Mouse (Mus musculus) cerebellum, postnatal 4 days (tissue): ENCODE measurements around the gene Tldc2.
A peak's percentile ranks its signal among the peaks of the same experiment; 100 is the strongest.

ENCODE experiments used
- DNase-seq, 2 experiments: peaks; one replicate each; pipeline ENCODE4 v3.0.0; 2022; ENCODE audit warnings: low spot score in 2 of 2, mixed read lengths in 1 of 2

The Tldc2 gene

DNA sequence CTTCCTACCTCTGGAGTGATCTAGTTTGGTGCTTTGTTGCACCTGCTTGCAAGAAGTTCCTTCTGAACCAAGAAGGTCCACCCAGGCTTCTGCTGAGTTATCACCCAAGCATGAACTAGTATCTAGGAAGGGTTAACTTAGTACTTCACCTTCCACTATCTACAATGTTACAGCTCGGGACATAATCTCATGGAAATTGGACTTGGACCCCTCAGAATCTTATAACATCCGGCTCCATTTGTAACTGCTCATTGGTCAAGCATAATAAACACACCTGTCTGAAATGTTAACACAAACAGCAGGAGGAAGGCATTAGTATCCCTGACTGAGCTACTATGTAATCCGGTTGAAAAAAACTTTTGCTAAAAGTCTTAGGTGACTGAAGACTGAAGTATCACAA lies 40.5 kb downstream of the Tldc2 start:
- DNase-seq: no peak

GRCm38 (mm10) chr2:157128072-157128471 lies 41.2 kb downstream of the Tldc2 start:
- DNase-seq: no peak

- DNase-seq: no peak
These were observed 42.2 kb downstream of the Tldc2 start for GRCm38 (mm10) chr2:157129096-157129495.

DNA sequence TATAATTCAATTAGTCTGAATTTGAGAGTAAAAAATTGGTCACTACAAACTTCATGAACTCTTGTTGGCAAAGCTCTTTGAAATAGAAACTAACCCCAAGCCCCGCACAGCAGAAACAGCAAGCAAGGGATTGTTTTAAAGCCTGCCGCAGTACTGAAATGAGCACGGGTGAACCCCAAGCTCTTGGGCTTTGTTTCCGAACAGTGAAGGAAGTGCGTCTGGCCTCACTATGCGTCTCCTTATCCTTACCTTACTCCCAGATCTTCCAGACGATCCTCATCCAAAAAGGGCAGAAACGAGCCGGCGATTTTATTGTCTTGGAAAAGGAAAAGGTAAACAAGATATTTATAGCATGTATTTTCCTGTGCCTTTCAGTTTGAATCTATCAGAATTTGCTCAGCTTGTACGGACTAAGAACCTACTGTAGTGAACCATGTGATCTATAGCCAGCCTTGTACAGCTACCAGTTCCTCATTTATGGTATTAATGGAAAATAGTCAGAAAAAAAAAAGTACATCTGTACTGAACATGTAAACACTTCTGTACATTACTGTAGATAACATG lies 42.8 kb downstream of the Tldc2 start:
- no peak for DNase-seq

GRCm38 (mm10) chr2:157130813-157131514 lies 44.1 kb downstream of the Tldc2 start:
- DNase-seq: no peak

- no peak for DNase-seq
These were observed 45.2 kb downstream of the Tldc2 start for GRCm38 (mm10) chr2:157132086-157132485.

DNA sequence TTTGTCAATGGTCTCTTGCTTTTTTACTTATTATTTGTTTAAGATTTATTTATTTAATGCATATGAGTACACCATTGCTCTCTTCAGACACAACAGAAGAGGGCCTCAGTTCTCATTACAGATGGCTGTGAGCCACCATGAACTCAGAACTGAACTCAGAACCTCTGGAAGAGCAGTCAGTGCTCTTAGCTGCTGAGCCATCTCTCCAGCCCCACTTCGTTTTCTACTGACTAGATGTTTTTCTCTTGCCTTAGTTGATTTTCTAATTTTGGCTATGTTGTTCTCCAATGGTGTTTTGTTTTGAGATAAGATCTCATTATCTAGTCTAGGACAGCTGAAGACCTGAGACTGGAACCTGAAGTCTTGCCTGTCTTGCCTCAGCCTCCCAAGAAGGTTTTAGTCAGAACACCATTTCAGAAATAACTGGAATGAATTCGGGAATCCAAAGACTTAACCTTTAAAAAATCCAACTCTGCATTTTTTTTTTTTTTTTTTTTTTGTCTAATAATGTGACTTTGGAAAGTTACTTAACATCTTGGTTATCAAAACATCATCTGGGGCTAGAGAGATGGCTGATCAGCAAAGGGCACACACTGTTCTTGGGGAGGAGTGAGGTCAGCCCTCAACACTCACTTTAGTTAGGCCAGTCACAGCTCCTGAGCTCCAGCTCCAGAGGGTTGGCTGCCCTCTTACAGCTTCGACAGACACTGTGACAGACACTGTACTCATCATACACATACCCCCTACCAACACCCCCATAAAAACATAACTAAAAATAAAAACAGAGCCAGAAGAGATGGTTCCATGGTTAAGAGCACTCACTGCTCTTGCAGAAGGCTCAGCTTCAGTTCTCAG lies 46.1 kb downstream of the Tldc2 start:
- no peak for DNase-seq

DNA sequence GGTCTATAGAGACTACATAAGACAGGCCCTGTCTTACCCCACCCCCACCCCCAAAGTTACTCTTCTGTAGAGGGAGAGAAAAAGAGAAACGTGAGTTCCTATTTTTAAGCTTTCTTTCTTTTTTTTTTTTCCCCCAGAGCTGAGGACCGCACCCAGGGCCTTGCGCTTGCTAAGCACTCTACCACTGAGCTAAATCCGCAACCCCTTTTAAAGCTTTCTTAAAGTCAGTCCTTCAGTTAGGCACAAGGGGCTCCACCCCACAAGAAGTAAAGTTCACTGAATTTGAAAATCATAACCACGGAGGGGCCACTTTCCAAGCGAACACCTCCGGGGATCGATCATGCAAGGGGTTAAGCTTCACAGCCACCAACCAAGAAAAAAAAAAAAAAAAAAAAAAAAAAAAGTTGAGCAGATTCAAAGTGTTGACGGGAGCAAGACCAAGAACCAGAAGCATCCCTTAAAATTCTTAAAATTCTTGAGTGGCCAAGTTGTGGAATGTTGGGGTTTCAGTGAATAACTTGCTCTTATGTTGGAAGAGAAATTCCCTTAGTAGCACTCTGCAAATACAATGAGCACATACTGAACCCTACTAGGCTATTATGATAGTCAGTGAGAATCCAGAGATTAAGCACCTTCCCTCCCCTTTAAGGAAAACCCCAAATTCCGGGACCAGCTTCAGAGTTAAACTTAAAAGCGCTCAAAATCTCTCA lies 47.1 kb downstream of the Tldc2 start:
- no peak for DNase-seq

- DNase-seq: peak in 1 of 2 experiments; percentile 14
These were observed 47.6 kb downstream of the Tldc2 start for GRCm38 (mm10) chr2:157134479-157134931.

DNA sequence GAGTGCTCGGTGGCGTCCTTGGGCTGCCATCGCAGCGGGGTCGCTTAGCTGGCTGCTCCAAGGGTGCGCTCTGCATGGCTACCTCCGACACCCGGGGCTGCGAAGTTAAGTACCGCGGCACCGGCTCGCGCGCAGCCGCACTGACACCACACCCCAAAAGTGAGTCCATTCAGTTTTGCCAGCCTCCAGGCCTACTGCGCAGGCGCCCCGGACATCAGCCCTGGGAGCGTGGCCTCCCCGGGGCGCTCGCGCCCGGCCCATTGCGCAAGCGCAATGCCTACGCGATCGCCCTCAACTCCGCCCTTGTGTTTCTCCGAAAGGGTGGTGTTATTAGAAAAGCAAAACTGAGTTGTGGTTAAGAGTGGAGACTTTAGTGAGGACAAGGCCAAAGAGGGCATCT lies 48.2 kb downstream of the Tldc2 start, which contains the start of gene Samhd1:
Samhd1 (minus strand) TSS at position 252 of the 400 bp plus-strand sequence.
- DNase-seq: peak; percentile 84

DNA sequence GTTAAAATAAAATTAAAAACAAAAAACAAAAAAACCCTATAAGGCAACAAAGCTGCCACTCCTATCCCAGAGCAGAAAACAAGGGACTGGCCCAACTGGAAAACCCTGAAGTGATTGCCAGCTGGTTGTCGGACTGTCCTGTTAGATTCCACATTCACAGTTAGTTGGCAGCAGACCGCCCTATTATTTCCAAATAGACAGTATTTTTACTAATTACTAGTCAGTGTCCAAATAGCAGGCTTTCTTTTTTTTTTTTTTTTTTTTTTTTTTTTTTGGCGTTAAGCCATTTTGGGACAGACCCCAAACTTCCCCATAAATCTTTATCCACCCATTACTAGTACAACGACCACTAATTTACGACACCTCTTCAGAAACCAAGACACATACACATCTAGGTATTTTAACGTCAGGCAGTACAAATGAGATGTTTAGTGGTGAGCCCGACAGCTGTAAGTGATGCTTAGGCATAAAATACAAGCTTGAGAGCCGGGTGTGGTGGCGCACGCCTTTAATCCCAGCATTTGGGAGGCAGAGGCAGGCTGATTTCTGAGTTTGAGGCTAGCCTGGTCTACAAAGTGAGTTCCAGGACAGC lies 48.8 kb downstream of the Tldc2 start:
- no peak for DNase-seq

- no peak for DNase-seq
These were observed 49.3 kb downstream of the Tldc2 start for GRCm38 (mm10) chr2:157136176-157136575.

- DNase-seq: no peak
These were observed 49.8 kb downstream of the Tldc2 start for GRCm38 (mm10) chr2:157136646-157137045.

GRCm38 (mm10) chr2:157137959-157138731 lies 51.3 kb downstream of the Tldc2 start:
- DNase-seq: no peak

DNA sequence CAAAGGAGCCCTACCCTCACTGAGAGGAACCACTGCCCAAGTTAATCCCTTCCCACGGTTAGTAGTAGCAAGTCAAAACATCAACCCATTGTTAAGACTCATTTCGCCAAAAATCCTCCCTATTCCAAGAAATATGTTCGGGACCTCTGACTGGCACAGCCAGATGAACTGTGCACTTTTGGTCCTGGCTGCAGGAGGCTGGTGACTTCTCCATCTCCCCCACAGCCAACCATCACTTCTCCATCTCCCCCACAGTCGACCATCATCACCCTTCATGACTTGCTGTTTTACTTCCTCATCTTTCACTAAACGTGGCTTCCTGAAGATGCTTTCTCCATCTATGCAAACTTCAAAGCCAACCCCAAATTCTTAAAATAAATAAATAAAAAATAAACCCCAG lies 52.0 kb downstream of the Tldc2 start:
- DNase-seq: no peak

- DNase-seq: no peak
These were observed 52.5 kb downstream of the Tldc2 start for GRCm38 (mm10) chr2:157139251-157139802.

DNA sequence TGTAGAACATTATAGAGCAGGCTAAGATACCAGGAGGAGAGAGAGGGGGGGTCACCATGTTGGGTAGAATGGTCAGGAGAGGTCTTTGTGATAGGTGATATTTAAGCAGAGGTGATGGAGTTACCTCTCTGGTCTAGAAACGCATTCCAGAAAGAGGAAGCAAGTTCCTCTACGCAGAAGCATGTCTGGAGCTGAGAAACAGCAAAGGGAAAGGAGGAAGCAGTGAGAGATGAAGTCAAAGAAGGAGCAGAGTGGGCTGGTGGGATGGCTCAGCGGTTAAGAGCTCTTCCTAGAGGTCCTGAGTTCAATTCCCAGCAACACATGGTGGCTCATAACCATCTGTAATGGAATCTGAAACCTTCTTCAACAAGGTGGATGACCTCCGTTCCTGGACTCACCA lies 55.1 kb downstream of the Tldc2 start:
- DNase-seq: no peak

DNA sequence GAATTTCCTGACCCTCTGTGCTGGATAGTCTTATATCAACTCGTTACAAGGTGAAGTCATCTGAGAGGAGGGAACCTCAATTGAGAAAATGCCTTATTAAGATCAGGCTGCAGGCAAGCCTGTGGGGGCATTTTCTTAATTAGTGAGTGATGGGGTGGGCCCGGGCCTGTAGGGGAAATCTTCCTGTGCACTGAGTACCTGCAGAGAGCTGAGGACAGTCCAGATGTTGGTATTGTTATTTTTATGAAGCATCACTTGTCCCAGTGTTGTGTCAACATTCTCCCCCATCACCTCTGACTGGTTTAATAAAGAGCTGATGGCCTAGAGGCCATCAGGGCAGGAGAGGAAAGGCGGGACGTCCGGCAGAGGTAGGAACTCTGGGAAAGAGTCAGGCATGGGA lies 57.3 kb downstream of the Tldc2 start:
- no peak for DNase-seq

DNA sequence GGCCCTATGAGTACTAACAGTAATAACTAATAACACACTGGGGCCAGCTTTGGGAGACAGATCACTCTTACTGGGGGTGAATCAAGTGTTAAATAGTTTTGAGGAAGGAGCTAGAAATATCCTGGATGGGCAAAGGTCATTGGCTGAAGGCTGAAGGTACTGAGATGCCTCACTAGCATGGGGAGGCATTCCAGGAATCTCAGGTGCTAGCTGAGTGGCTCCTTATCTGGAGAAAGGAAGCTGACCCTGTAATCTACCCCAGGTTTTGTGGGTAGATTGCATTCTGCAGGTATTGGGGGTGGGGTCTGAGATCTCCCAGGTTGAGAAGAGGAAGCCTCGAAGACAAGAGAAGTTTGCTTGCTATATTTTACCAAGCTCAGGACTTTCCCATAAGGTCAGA lies 58.3 kb downstream of the Tldc2 start:
- no peak for DNase-seq
